Mouse (Mus musculus) embryonic facial prominence, embryonic 10.5 days (tissue): ENCODE data around the gene Glrx3. TPM values are rescaled to one million over a fixed set of nuclear protein-coding genes. Genes with fewer than 3 reads are reported as not detected.

Source experiments
- DNase-seq: peaks from one replicate; pipeline ENCODE4 v3.0.0-alpha.2; 2017; ENCODE audit warnings: low spot score
- H3K27ac ChIP-seq: fragments of 300-500 bp; sonication (generic); replicated peaks from 2 replicates; pipeline ENCODE4 v1.5.1; 2016; ENCODE audit warnings: mild to moderate bottlenecking
- H3K27me3 ChIP-seq: fragments of 300-500 bp; sonication (generic); replicated peaks from 2 replicates; pipeline ENCODE4 v1.6.1; 2016; ENCODE audit warnings: low read depth, mild to moderate bottlenecking; ENCODE audit not compliant: poor library complexity, severe bottlenecking
- H3K36me3 ChIP-seq: fragments of 300-500 bp; sonication (generic); replicated peaks from 2 replicates; pipeline ENCODE4 v1.6.1; 2016; ENCODE audit warnings: mild to moderate bottlenecking, moderate library complexity
- H3K4me1 ChIP-seq: fragments of 300-500 bp; sonication (generic); 2 replicates; pipeline ENCODE4 v1.6.1; 2016
- H3K4me3 ChIP-seq: fragments of 300-500 bp; sonication (generic); 2 replicates; pipeline ENCODE4 v1.5.1; 2016; ENCODE audit warnings: mild to moderate bottlenecking, moderate library complexity
- H3K9me3 ChIP-seq: fragments of 300-500 bp; sonication (generic); 2 replicates; pipeline ENCODE4 v1.6.1; 2016; ENCODE audit warnings: mild to moderate bottlenecking
- WGBS: fragments of 180-500 bp; shearing (Covaris S2); methylation state at CpG from one replicate; pipeline ENCODE4 v1.1.7; 2016; 5-methylcytosine and 5-hydroxymethylcytosine counted together
- polyA plus RNA-seq: library from polyadenylated mRNA; unstranded; fragments of >200 nt; fragmentation: Nextera tagmentation; extraction: Ambion mirVana; gene quantifications from 2 replicates; pipeline ENCODE4 v1.2.1, GENCODE M21; 2016

The Glrx3 gene
- polyA plus RNA-seq, 1 experiment from 2014 or later = 316 TPM

DNA sequence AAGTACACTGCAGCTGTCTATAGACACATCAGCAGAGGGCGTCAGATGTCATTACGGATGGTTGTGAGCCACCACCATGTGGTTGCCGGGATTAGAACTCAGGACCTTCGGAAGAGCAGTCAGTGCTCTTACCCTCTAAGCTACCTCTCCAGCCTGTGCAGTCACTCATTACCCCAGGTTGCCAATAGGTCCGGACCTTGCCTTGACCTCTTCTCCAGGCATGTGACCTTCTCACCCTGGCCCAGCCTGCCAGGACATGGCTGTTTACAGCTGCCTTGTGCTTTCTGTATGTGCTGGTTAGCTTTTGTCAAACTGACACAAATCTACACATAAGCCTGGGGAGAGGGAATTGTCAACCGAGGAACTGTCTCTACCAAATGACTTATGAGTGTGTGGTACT is 43.4 kb downstream of the Glrx3 start:
- Histone ChIP-seq H3K9me3 (no peaks in the 10 kb centered on the region), H3K4me1 (peaks cover 9% of the 10 kb centered on the region; the same call in 1 of the 2 replicates), H3K36me3 (no peaks in the 10 kb centered on the region), H3K27ac (no peak overlapping the region), H3K27me3 (peaks cover 24% of the 10 kb centered on the region), H3K4me3 (no peak overlapping the region)
- DNase-seq = no peak
- 72% methylated on average over 6 of the region's 6 CpGs for WGBS

DNA sequence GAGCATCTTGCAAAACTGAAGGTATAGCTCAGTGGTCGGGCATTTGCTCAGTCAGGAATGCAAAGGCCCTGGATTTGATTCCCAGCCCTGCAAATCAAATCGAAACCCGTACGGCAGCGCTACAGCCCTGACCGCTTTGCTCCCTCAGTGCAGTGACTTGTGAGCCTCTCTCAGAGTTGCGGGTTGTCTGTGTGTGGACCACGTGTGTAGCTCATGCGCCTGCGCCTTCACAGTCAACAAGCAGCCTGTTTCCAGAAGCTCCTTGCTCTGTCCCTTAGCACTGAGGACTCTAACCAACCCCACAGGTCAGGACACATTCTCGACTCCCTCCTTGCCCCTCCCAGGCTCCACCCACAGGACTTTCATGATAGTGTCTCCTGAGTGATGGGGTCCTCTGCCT is 46.6 kb downstream of the Glrx3 start:
- Histone ChIP-seq H3K27me3 (0 out of 2 replicates have a peak, but pooled peaks cover 6% of the 10 kb centered on the region), H3K4me3 (no peak overlapping the region), H3K4me1 (peaks cover 2% of the 10 kb centered on the region; the same call in 1 of the 2 replicates), H3K36me3 (no peaks in the 10 kb centered on the region), H3K27ac (no peak overlapping the region), H3K9me3 (no peaks in the 10 kb centered on the region)
- WGBS = 87% methylated on average over 11 of the region's 11 CpGs
- no peak for DNase-seq

DNA sequence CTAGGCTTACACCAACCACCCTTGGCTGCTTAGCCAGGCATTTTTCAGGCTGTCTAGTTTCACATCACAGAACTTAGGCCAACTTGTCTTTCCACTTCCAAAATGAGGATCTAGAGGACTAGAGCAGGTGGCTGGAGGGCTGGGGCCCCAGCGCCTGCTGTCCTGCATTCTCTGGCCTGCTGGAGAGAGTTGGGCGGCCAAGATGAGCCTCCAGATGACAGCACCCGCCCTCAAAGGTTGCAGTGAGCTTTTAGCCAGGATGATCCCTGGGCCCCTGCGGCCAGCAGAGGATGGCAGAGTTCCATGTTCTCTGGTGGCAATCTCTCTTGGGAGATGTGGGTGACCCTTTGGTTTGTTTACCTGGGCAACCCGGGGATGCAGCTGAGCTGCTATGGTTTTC is 51.0 kb downstream of the Glrx3 start:
- no peak overlapping the region for H3K27ac ChIP-seq
- 67% methylated on average over 5 of the region's 5 CpGs for WGBS

DNA sequence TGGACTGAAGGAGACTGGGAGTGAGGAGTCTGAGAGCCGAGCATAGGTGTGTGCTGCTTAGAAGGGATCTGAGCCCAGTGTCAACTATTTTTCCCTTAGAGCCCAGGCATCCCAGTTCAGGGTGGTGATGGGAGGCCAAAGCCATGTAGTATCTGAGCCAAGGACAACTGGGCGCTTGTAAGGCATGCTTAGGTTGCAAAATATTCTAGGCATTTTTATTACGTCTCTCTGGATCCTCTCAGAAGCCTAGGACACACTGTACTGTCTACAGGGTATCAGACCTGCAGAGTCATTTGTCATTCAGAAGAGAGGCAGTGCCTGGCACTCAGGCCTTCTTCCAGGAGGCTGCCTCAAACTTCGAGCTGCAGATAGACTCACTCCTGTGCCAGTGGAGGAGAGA is 53.3 kb downstream of the Glrx3 start:
- H3K27ac ChIP-seq = no peak overlapping the region
- DNase-seq = no peak
- no peak overlapping the region for H3K4me3 ChIP-seq
- H3K9me3 ChIP-seq = no peaks in the 10 kb centered on the region
- WGBS = 79% methylated on average over 4 of the region's 4 CpGs
- H3K36me3 ChIP-seq = no peaks in the 10 kb centered on the region
- no peaks in the 10 kb centered on the region for H3K4me1 ChIP-seq
- H3K27me3 ChIP-seq = 0 out of 2 replicates have a peak, but pooled peaks cover 3% of the 10 kb centered on the region

More for the DNA sequence above, 51.0 kb downstream of the Glrx3 start:
- H3K4me3 ChIP-seq = no peak overlapping the region
- 0 out of 2 replicates have a peak, but pooled peaks cover 3% of the 10 kb centered on the region for H3K27me3 ChIP-seq
- H3K36me3 ChIP-seq = no peaks in the 10 kb centered on the region
- no peaks in the 10 kb centered on the region for H3K9me3 ChIP-seq
- no peaks in the 10 kb centered on the region for H3K4me1 ChIP-seq
- no peak for DNase-seq

DNA sequence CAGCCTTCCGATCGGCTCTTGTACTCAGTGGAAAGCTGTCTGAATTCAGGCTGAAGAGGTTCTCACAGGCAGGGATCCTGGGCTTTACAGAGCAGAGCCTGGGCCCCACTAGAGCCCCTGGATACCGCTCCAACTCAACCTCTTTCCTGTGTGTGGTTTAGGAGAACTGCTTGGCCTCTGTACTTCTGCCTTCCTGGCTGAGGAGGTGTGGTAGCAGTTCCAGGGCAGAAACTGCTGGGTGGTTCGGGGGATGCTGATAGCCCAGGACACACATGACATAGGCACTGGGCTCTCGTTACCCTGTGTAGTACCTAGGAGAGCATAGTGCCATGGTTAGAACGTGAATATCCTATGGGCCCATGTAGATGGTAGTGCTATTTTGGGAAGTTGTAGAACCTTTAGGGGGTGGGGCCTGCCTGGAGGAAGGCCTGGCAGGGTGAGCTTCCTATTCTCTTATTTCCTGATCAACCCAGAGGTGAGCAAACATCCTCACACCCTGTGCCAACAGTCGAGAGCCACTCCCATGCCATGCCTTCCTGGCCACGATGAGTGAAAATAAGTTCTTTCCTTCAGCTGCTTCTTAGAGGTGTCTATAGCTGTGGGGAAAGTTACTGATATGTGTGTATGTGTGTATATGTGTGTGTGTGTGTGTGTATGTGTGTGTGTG is 55.0 kb downstream of the Glrx3 start:
- Histone ChIP-seq H3K27me3 (0 out of 2 replicates have a peak, but pooled peaks cover 3% of the 10 kb centered on the region), H3K27ac (no peak overlapping the region), H3K4me1 (peaks cover 2% of the 10 kb centered on the region), H3K4me3 (no peak overlapping the region), H3K36me3 (no peaks in the 10 kb centered on the region), H3K9me3 (no peaks in the 10 kb centered on the region)
- 87% methylated on average over 8 of the region's 8 CpGs for WGBS
- no peak for DNase-seq

DNA sequence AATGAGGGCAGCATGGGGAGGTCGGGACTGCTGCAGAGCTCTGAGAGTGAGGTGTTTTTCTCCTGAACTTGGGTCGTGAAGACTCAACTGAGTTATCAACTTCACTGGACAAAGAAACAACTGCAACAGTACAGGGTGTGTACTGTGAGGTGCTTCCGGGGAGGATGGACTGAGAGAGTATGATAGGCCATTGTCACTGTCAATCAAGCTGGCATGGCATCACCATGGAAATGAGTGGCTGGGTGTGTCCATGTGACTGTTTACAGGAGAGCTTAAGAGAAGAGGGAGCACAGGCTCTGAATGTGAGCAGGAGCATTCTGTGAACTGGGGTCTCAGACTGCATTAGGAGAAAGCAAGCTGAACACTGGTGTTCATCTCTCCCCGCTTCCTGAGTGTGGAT is 61.3 kb downstream of the Glrx3 start:
- WGBS = 85% methylated on average over 4 of the region's 4 CpGs
- Histone ChIP-seq H3K4me1 (peaks cover 5% of the 10 kb centered on the region), H3K36me3 (no peaks in the 10 kb centered on the region), H3K4me3 (no peak overlapping the region), H3K9me3 (no peaks in the 10 kb centered on the region), H3K27ac (no peak overlapping the region), H3K27me3 (no peaks in the 10 kb centered on the region)
- DNase-seq = no peak

DNA sequence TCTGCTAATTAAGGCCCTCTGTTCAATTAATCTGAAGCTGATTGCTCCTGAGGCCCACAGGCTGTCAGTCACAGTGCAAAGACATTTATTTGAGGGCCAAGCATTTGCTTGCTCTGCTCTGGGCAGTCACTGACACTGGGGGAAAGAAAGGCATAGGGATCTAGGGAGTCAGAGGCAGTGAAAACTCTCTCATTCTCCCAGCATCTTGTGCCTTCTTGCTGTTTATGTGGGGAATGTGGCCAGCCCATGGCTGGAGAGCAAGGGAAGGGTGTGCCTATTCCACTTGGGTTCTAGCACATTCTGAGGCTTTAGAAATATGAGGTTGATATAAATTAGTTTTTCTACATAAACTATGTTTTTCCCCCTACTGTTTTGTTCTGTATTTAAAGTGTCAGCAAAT is 80.2 kb downstream of the Glrx3 start:
- Histone ChIP-seq H3K27me3 (no peaks in the 10 kb centered on the region), H3K36me3 (no peaks in the 10 kb centered on the region), H3K27ac (no peak overlapping the region), H3K4me3 (no peak overlapping the region), H3K9me3 (no peaks in the 10 kb centered on the region), H3K4me1 (no peaks in the 10 kb centered on the region; the same call in 1 of the 2 replicates)
- no peak for DNase-seq

DNA sequence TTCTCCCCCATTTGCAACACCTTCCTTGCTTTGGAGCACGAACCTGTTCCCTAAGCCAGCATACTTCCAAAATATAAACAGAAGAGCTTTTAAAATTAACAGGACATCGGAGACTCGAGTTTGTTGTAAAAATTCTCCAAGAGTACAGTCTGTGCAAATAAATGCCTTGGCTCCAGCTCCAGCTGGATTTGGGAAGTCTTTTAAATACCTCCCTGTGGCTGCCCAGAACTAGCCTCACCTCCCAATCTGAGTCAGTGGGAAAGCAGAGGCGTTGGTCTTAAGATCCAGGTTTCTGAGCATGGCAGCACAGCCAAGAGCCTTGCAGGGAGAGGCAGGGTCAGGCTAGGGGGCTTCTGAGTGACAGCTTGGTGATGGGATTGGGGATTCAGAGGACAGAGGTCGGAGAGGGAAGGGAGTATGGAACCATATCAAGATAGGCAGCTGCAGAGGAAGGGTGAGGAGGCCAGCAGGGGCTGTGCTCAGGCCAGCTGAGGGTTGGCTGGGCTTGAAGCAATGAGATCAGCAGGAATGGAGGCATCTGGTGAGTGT is 80.7 kb downstream of the Glrx3 start:
- WGBS = 70% methylated on average over 5 of the region's 5 CpGs
- no peak overlapping the region for H3K4me3 ChIP-seq
- DNase-seq = no peak
- H3K4me1 ChIP-seq = no peaks in the 10 kb centered on the region; the same call in 1 of the 2 replicates
- H3K27me3 ChIP-seq = no peaks in the 10 kb centered on the region
- H3K27ac ChIP-seq = no peak overlapping the region
- H3K36me3 ChIP-seq = no peaks in the 10 kb centered on the region
- no peaks in the 10 kb centered on the region for H3K9me3 ChIP-seq

Other genes starting within 250 kb of the Glrx3 start
- 8.4 and 9.4 TPM in 2 replicates for gene Ebf3, start 123.2 kb upstream of the Glrx3 start, polyA plus RNA-seq
- gene 9430038I01Rik, start 26.9 kb upstream of the Glrx3 start, polyA plus RNA-seq = 21.4 and 23.3 TPM in 2 replicates